Mouse (Mus musculus) bone marrow macrophage, adult 2 months (primary cell): ENCODE measurements around the gene Golph3l. TPM values are rescaled to one million over a fixed set of nuclear protein-coding genes. Genes with fewer than 3 reads are reported as not detected.
A peak's percentile ranks its signal among the peaks of the same experiment; 100 is the strongest.
"Not testable (repeated sequence)": the region's sequence is repeated elsewhere in the genome, so short reads cannot be mapped to it uniquely, and the experiment has no call there.

Source experiments
- H3K27ac ChIP-seq: 2 replicates; pipeline ENCODE4 v1.5.1; 2012; ENCODE audit warnings: low read depth, low read length; ENCODE audit not compliant: insufficient read depth
- H3K4me1 ChIP-seq: 2 replicates; pipeline ENCODE4 v1.6.1; 2012; ENCODE audit warnings: low read length; ENCODE audit not compliant: control insufficient read depth, insufficient read depth
- H3K4me3 ChIP-seq: 2 replicates; pipeline ENCODE4 v1.5.1; 2012; ENCODE audit warnings: mild to moderate bottlenecking, low read length, moderate library complexity; ENCODE audit not compliant: insufficient read depth
- CTCF ChIP-seq: IDR thresholded peaks from 2 replicates; pipeline ENCODE4 v1.5.1; 2012; ENCODE audit warnings: low read depth, mild to moderate bottlenecking, low read length, moderate library complexity
- POLR2A ChIP-seq: IDR thresholded peaks from 2 replicates; pipeline ENCODE4 v1.6.1; 2012; ENCODE audit warnings: mild to moderate bottlenecking, low read depth, low read length, borderline replicate concordance
- polyA plus RNA-seq: library from polyadenylated mRNA; stranded (reverse); fragments of >200 nt; gene quantifications from 2 replicates; pipeline ENCODE4 v1.2.4, GENCODE M21; 2012; ENCODE audit not compliant: missing spikeins, insufficient read depth, insufficient read length

The Golph3l gene
- polyA plus RNA-seq, 1 experiment: 75.3 TPM

GRCm38 (mm10) chr3:95645313-95646235 is 56.8 kb downstream of the Golph3l start:
- Histone ChIP-seq H3K27ac (peak overlapping the region; percentile 98), H3K4me1 (peaks cover 65% of the 10 kb centered on the region), H3K4me3 (no peak overlapping the region)
- TF ChIP-seq CTCF: no peak
- no peak for TF ChIP-seq POLR2A

- TF ChIP-seq POLR2A: no peak
- no peak for TF ChIP-seq CTCF
- H3K27ac ChIP-seq: peak overlapping the region; percentile 99
- H3K4me3 ChIP-seq: no peak overlapping the region
- peaks cover 76% of the 10 kb centered on the region for H3K4me1 ChIP-seq
Observed at GRCm38 (mm10) chr3:95648016-95648415, 59.3 kb downstream of the Golph3l start.

- TF ChIP-seq CTCF: no peak
- no peak for TF ChIP-seq POLR2A
- peak overlapping the region; percentile 11 for H3K4me3 ChIP-seq
- peaks cover 77% of the 10 kb centered on the region for H3K4me1 ChIP-seq
- peak overlapping the region; percentile 100 for H3K27ac ChIP-seq
Observed at GRCm38 (mm10) chr3:95650276-95651032, 61.7 kb downstream of the Golph3l start.

- no peak for TF ChIP-seq POLR2A
- no peak for TF ChIP-seq CTCF
- Histone ChIP-seq H3K4me3 (peak overlapping the region; percentile 11), H3K27ac (peak overlapping the region; percentile 100), H3K4me1 (peaks cover 77% of the 10 kb centered on the region)
Observed at GRCm38 (mm10) chr3:95651033-95651373, 62.3 kb downstream of the Golph3l start.

GRCm38 (mm10) chr3:95651391-95652203 is 62.9 kb downstream of the Golph3l start:
- peaks cover 75% of the 10 kb centered on the region for H3K4me1 ChIP-seq
- peak overlapping the region; percentile 100 for H3K27ac ChIP-seq
- no peak overlapping the region for H3K4me3 ChIP-seq
- TF ChIP-seq CTCF: no peak
- TF ChIP-seq POLR2A: no peak

GRCm38 (mm10) chr3:95652204-95652811 is 63.6 kb downstream of the Golph3l start:
- TF ChIP-seq POLR2A (no peak), CTCF (peak; percentile 32; the same call in 1 of the 2 replicates)
- H3K27ac ChIP-seq: peak overlapping the region; percentile 100
- no peak overlapping the region for H3K4me3 ChIP-seq
- peaks cover 82% of the 10 kb centered on the region for H3K4me1 ChIP-seq

- H3K4me3 ChIP-seq: no peak overlapping the region
- peaks cover 87% of the 10 kb centered on the region for H3K4me1 ChIP-seq
- H3K27ac ChIP-seq: peak overlapping the region; percentile 100
- TF ChIP-seq CTCF (no peak), POLR2A (no peak)
Observed at GRCm38 (mm10) chr3:95652871-95653270, 64.1 kb downstream of the Golph3l start.

- TF ChIP-seq CTCF (no peak), POLR2A (no peak)
- Histone ChIP-seq H3K27ac (peak overlapping the region; percentile 100), H3K4me3 (peak overlapping the region; percentile 43), H3K4me1 (peaks cover 81% of the 10 kb centered on the region)
Observed at GRCm38 (mm10) chr3:95653473-95654034, 64.8 kb downstream of the Golph3l start.

- H3K4me3 ChIP-seq: not testable (repeated sequence)
- Histone ChIP-seq H3K27ac (peak overlapping the region; percentile 100), H3K4me1 (peaks cover 75% of the 10 kb centered on the region)
Observed at GRCm38 (mm10) chr3:95654371-95654770, 65.6 kb downstream of the Golph3l start.
